Mouse (Mus musculus) cerebellum, adult 2 months (tissue): ENCODE measurements around the gene Cd200r2.

Experiments used
- CTCF ChIP-seq: fragments of 200-500 bp; IDR thresholded peaks from 2 replicates; pipeline ENCODE4 v1.5.1; 2011; ENCODE audit warnings: low read depth, mild to moderate bottlenecking, control low read depth, low read length, moderate library complexity, borderline replicate concordance; ENCODE audit not compliant: insufficient read depth
- POLR2A ChIP-seq: fragments of 200-500 bp; IDR thresholded peaks from 2 replicates; pipeline ENCODE4 v1.6.1; 2011; ENCODE audit warnings: low read length, control low read depth, borderline replicate concordance; ENCODE audit not compliant: insufficient read depth

- TF ChIP-seq CTCF (no peak), POLR2A (no peak)
Measured at GRCm38 (mm10) chr16:44876625-44877024, 9.7 kb downstream of the Cd200r2 start.
